Mouse (Mus musculus) lung, adult 2 months (tissue): Measurements from ENCODE around the gene Sdhc. TPM values are rescaled to one million over a fixed set of nuclear protein-coding genes. Genes with fewer than 3 reads are reported as not detected.
"Not testable (repeated sequence)": the region's sequence is repeated elsewhere in the genome, so short reads cannot be mapped to it uniquely, and the experiment has no call there.

Source experiments
- DNase-seq: peaks from one replicate; pipeline ENCODE4 v3.0.0; 2022
- H3K4me1 ChIP-seq: fragments of 200-500 bp; 2 replicates; pipeline ENCODE4 v1.6.1; 2011; ENCODE audit warnings: low read length; ENCODE audit not compliant: control insufficient read depth, insufficient read depth
- H3K4me3 ChIP-seq: fragments of 200-500 bp; replicated peaks from 2 replicates; pipeline ENCODE3; 2011; ENCODE audit warnings: low read depth, mild to moderate bottlenecking, control low read depth, low read length; ENCODE audit errors: extremely low read depth
- CTCF ChIP-seq: fragments of 200-500 bp; IDR thresholded peaks from 2 replicates; pipeline ENCODE4 v1.5.1; 2011; ENCODE audit warnings: mild to moderate bottlenecking, low read length, control low read depth; ENCODE audit not compliant: insufficient read depth
- POLR2A ChIP-seq: fragments of 200-500 bp; IDR thresholded peaks from 2 replicates; pipeline ENCODE4 v1.6.1; 2011; ENCODE audit warnings: low read depth, mild to moderate bottlenecking, control low read depth, low read length, borderline replicate concordance; ENCODE audit errors: extremely low read depth
- WGBS: fragments of 180-500 bp; shearing (Covaris S2); methylation state at CpG from one replicate; pipeline ENCODE4 v1.1.7; 2018; 5-methylcytosine and 5-hydroxymethylcytosine counted together
- polyA plus RNA-seq: library from polyadenylated mRNA; depleted of rRNA; stranded (reverse); fragments of >200 nt; gene quantifications from 2 replicates; pipeline ENCODE4 v1.2.3, GENCODE M21; 2012

Gene Sdhc
- polyA plus RNA-seq, 1 experiment: 191 TPM

DNA sequence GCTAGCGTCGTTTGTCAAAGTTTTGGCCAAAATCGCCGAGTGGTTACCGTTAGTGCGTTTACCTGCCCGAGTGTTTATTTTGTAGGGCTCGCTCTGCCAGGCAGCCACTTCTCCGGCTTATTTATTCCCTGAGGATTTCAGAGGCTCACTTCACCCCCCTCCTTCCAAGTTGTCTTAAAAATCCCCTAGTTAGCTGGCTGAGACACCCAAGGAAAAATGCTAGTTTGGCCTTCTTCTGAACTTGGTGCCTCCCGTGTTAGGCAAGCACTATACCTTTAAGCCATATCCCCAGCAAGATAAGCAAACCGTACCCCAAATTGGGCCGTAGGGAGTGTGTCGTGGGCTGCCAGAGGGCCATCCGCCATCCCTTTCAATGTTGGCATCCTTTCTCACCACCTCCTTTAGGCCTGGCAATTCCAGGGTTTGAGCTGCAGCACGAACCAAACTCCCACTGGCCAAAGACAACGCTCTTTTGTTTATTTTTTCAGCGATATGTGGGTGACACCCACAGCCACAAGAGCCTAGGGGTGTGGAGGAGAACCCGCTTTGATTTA lies 512 bp upstream of the Sdhc start:
- no peak for DNase-seq
- WGBS: 6% methylated on average over 18 of the region's 18 CpGs
- TF ChIP-seq POLR2A: no peak
- no peak for TF ChIP-seq CTCF
- H3K4me1 ChIP-seq: peaks cover 3% of the 10 kb centered on the region
- H3K4me3 ChIP-seq: peak overlapping the region; percentile 59

- not testable (repeated sequence) for DNase-seq, H3K4me3 ChIP-seq, H3K4me1 ChIP-seq
- WGBS: 62% methylated on average over 11 of the region's 11 CpGs
These were observed 7.4 kb downstream of the Sdhc start for GRCm38 (mm10) chr1:171142981-171143380.

GRCm38 (mm10) chr1:171137486-171138155 lies 12.8 kb downstream of the Sdhc start:
- DNase-seq, H3K4me1 ChIP-seq, H3K4me3 ChIP-seq: not testable (repeated sequence)
- WGBS: 94% methylated on average over 8 of the region's 8 CpGs

GRCm38 (mm10) chr1:171135600-171135999 lies 14.8 kb downstream of the Sdhc start:
- H3K4me1 ChIP-seq: no peaks in the 10 kb centered on the region
- no peak overlapping the region for H3K4me3 ChIP-seq
- TF ChIP-seq CTCF: no peak
- no peak for TF ChIP-seq POLR2A
- 96% methylated on average over 2 of the region's 2 CpGs for WGBS
- DNase-seq: no peak

DNA sequence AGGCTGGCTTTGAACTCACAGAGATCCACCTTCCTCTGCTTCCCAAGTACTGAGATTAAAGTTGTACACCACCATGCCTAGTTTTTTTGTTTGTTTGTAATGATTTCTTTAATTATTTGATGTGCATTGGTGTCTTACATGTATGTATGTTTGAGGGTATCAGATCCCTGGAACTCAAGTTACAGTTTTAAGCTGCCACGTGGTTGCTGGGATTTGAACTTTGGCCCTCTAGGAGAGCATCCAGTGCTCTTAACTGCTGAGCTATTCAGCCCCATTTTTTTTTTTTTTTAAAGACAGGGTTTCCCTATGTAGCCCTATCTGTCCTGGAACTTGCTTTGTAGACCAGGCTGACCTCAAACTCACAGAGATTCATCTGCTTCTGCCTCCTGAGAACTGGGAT lies 19.4 kb downstream of the Sdhc start:
- TF ChIP-seq CTCF (no peak), POLR2A (no peak)
- no peak overlapping the region for H3K4me3 ChIP-seq
- no peaks in the 10 kb centered on the region for H3K4me1 ChIP-seq
- DNase-seq: no peak
- WGBS: 89% methylated on average over 1 of the region's 1 CpGs

- Histone ChIP-seq H3K4me1 (no peaks in the 10 kb centered on the region), H3K4me3 (no peak overlapping the region)
- no peak for DNase-seq
- no peak for TF ChIP-seq CTCF
- WGBS: 68% methylated on average over 7 of the region's 7 CpGs
These were observed 21.2 kb downstream of the Sdhc start for GRCm38 (mm10) chr1:171129251-171129650.

- TF ChIP-seq CTCF (no peak), POLR2A (no peak)
- WGBS: 79% methylated on average over 5 of the region's 5 CpGs
- Histone ChIP-seq H3K4me1 (peaks cover 2% of the 10 kb centered on the region; the same call in 1 of the 2 replicates), H3K4me3 (no peak overlapping the region)
- no peak for DNase-seq
These were observed 26.0 kb downstream of the Sdhc start for GRCm38 (mm10) chr1:171124398-171124797.

DNA sequence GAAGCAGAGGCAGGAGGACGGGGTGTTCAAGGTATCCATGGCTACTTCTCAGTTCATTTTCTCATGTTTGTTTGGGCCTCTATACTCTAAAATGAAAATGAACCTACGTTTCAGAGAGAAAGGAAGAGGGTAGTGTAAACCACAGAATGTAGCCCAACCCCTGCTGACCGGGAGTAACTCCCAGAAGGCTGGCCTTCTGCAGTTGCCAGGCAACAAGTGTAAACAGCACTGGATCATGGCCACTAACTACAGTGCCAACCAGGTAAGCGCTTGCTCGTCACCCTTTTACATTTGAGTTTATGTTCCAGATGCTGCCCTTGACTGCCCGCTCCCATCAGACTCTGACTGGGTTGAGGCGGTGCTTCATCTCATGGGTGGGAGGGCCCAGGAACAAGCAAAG lies 27.5 kb downstream of the Sdhc start:
- H3K4me3 ChIP-seq: peak overlapping the region; percentile 4
- peaks cover 2% of the 10 kb centered on the region; the same call in 1 of the 2 replicates for H3K4me1 ChIP-seq
- peak; percentile 36 for DNase-seq
- TF ChIP-seq CTCF: no peak
- TF ChIP-seq POLR2A: no peak
- WGBS: 14% methylated on average over 7 of the region's 7 CpGs

- Histone ChIP-seq H3K4me1 (peaks cover 2% of the 10 kb centered on the region; the same call in 1 of the 2 replicates), H3K4me3 (no peak overlapping the region)
- no peak for DNase-seq
- WGBS: 49% methylated on average over 5 of the region's 5 CpGs
- TF ChIP-seq CTCF: no peak
These were observed 28.6 kb downstream of the Sdhc start for GRCm38 (mm10) chr1:171121839-171122238.

DNA sequence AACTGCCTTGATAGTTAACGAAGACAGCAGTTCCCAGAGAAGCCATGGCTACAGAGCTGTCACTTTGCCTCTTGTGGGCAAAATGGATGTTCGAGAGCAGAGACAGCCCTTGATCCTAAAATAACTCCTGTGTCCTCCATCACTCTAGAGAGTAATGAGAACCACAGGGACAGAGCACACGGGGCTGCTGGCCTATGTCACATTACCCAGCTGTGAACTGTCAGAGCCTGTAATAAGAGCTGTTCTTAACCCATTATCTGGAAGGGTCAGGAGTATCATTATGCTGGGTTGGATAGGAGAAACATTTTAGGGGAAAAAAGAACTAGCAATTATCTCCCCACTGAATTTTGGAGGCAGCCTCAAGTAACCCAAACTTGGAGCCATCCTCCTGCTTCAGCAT lies 29.5 kb downstream of the Sdhc start:
- TF ChIP-seq CTCF (no peak), POLR2A (no peak)
- Histone ChIP-seq H3K4me1 (peaks cover 2% of the 10 kb centered on the region; the same call in 1 of the 2 replicates), H3K4me3 (no peak overlapping the region)
- WGBS: 50% methylated on average over 3 of the region's 3 CpGs
- DNase-seq: no peak

GRCm38 (mm10) chr1:171119405-171119804 lies 31.0 kb downstream of the Sdhc start:
- no peak for DNase-seq
- TF ChIP-seq CTCF (no peak), POLR2A (no peak)
- H3K4me1 ChIP-seq: peaks cover 2% of the 10 kb centered on the region; the same call in 1 of the 2 replicates
- 83% methylated on average over 14 of the region's 14 CpGs for WGBS
- no peak overlapping the region for H3K4me3 ChIP-seq
